Mouse (Mus musculus) right cerebral cortex, adult 2 months (tissue): ENCODE measurements at regions not wholly inside any gene's neighbourhood (a gene's known extent, or its start where the extent isn't known, plus 50 kb on each side); places are given as distances from the start of the nearest gene placed in this dataset.

Experiments
- DNase-seq, 2 experiments: peaks; one replicate each; pipeline ENCODE4 v3.0.0; 2021 to 2022; ENCODE audit warnings: low spot score in 2 of 2

DNA sequence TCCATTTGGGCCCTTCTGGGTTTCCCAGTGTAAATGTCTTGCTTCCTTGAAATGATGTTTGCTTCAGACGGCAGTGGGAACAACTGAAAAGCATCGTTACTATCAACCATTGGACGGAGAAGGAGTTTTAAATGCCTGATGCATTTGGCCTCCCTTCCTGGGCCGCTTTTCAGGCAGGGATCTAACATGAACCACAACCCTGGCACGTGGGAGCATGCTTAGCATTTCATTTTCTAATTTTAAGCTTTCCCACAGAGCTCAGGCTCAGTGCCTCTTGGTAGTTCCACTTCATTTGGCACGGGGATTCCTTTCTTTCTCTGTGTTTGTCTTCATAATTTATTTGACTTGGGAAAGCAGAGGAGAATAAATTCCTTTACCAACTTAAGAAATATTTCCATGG lies 406.6 kb upstream of the Nbea start:
- peak; percentile 7 to 10 for DNase-seq

DNA sequence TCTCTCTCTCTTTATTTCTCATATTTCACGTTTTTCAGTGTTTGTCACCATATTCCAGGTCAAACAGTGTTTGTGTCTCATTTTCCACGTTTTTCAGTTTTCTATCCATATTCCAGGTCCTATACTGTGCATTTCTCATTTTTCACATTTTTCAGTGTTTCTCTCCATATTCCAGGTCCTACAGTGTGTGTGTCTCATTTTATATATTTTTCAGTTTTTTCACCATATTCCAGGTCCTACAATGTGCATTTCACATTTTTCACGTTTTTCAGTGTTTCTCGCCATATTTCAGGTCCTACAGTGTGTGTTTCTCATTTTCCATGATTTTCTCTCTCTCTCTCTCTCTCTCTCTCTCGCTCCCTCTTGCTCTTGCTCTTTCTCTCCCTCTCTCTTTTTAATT lies 391.9 kb upstream of the Nbea start:
- DNase-seq = no peak

DNA sequence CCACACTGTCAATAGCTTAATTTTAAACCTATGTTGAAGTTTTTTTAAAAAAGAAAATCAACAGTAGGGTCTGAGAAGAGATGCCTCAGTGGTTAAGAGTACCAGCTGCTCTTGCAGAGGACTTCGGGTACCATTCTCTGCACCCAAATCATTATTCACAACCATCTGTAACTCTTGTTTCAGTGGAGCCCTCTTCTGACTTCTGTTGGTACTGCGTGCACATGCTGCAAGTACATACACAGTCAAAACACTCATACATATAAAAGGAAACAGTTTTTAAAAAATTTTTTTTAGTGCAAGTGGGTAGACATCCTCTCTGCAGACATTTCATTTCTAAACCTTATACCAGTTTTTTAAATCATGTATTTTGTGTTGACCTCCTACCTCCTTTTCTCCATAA lies 352.7 kb upstream of the Nbea start:
- DNase-seq = no peak

DNA sequence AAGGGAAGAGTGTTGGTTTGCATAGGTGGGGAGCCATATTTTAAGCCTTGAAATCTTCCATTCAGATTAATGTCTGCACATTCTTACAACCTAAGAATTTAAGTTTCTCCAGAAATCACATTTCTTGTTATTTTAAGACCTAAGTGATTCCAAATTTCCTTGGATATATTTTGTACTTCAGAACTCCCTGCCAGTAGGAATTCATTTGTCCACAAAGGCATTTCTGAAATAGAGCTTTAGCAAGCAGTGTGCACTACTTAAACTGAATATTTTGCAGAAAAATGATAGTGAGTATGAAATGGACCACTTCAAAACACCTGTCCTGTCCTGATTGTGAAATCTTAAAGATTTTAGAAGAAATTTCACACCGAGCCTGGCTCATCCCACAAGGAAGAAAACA lies 320.9 kb upstream of the Nbea start:
- no peak for DNase-seq

DNA sequence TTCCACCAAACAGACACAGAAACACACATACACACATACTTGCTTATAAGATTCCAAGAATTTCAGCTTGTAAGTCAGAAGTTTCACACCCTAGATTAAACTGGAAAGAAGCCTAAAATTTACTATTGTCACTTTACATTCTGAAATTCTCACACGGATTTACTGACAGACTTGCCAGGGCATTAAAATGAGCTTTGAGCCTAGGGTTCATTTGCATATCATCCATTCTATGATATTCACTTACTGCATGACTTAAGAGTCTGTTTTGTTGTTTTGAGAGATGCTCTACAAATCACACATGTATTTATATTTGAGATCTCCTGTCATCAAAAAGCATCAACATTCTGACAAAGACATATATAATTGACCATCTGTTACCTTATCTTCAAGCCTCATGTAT lies 315.8 kb upstream of the Nbea start:
- DNase-seq = no peak

DNA sequence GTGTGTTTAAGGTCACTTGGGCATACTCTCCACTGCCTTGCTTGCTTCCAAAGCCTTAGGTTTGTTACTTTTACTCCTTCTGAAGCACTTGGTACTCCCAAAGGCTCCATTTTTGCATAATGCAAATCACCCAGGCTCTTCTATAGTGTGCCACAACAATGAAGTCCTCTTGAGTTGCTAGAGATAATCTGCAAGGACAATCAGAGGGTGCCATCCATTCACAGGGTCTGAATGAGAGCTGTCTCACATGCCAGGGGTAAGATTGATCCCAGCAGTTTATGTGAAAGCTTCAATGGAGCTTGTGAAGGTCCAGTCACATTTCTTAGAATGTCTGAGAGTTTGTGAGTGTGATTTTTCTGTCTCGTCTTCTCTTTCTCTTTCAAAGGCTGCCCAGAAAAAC lies 310.4 kb upstream of the Nbea start:
- no peak for DNase-seq

DNA sequence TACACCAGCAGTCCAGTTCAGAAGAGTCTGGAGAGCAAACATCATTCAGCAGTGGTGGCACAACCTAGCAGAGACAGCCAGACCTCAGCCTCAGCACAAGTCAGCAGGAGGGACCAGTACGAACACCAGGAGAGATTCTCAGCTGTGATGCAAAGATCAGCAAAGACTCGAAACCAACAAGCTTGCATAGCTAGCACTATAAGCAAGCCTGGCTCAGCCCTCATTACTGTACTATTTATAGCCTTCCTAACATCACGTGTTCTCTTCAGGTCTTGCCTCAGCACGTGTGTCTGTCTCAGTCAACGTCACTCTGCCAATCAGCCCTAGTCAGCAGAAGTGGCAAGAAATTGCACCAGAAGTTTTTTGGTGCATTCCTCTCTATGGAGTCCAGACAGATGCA lies 305.7 kb upstream of the Nbea start:
- DNase-seq = no peak

DNA sequence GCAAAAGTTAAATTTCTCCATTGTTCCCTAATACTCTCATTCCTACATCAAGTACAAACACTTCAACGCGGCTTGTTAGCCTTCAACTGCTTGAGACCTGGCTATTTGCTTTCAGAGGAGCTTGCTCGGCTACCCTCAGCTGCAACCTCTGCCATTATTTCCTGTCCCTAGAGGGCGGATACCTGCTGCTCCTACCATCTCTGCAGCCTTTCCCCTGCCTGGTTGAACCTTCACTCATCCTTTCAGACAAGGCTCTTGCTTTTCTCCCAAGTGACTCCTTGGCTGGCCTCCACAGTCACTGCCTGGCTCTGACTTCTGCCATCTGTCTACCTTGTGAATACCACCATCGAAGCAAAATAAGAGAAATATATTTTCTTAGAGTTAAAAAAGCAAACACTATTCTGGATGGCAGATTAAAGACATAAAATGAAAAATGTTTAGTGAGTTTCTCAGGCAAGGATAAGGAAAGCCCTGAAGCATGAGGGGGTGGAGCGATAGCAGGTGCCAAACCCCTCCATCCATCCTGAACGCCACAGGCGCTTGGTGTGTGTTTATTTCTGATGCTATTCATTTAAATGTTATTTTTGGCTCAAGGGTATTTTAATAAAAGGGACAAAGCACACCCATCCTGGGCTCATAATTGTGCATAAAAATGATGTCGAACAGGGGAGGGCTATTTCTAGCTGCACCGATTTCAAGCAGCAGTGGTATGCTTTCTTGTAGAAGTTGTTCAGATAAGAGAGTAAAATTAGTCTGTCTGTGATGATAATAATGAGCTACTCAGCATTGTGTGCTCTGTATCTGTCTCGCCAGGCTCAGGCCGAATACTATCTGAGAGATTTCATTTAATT lies 302.3 kb upstream of the Nbea start:
- DNase-seq = peak in 1 of 2 experiments; percentile 31

DNA sequence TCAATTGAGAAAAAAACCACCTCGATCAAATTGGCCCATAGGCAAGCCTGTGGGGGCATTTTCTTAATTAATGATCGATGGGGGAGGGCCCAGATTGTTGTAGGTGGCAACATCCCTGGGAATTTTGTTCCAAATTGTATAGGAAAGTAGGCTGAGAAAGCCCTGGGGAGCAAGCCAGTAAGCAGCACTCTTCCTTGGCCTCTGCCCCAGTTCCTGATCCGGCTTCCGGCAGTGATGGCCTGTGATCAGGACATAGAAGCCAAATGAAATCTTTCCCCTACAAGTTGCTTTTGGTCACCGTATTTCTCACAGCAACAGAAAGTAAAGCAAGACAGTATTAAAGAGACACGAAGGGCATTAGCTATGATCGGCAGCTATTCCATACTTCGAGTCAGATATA lies 300.6 kb upstream of the Nbea start:
- DNase-seq = no peak

DNA sequence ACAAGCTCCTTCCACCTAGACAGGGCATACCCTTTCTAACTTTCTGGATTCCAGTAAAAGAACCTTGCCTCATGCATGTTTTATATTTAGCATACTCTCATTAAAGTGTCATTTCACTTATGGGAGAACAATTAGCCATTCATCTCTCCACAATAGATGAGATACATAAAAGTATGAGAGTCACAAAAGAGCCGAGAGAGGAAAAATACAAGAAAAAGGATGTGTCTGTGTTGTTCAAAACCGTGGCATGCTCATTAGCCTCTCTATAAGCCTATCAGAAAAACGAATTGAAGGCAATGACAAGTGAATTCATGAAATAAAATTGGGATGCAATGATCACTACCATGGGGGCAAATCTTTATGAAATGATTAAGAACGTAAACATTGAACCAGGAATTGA lies 299.9 kb upstream of the Nbea start:
- DNase-seq = no peak

DNA sequence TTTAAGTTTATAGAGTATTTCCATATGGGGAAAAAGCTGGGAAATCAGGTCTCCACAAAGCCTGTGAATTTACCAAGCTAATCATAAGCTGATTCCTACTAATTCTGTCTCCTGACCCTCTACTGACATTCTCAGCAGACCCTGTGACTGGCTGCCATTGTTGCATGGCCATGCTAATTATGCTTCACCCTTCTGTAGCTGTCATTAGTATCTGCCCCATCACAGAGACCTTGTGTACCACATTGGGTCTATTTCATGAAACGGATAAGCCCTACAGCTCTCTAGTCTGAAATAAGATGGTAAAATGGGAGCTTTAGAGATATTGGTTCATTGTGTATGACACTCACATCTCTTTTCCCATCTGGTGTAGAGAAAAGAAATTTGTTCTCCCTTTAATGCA lies 296.0 kb upstream of the Nbea start:
- DNase-seq = no peak

DNA sequence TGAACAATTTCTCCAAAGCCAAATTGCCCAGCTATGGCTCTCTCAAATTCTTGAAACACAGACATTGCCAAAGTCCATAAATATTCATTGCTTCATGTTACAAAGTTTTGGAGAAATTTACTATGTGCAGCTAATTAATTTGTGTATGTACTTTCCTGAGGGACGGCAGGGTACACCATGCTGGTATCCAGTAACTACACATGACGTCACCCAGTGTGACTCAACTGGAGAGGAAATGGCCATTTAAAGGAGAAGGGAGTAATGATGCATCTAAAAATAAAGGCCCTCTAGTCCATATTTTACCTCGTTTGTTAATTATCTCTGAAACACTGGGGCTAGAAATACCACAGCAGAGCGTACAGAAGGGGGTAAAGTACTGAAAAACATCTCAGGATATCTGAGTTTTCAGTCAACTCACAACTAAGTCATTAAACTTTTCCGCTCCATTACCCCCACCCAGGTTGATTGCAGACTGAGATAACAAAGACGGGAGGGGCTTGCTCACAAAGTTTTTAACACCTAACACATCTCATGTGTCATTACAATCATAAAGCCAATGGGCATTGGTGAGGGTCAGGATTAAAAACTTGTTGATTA lies 295.1 kb upstream of the Nbea start:
- no peak for DNase-seq

DNA sequence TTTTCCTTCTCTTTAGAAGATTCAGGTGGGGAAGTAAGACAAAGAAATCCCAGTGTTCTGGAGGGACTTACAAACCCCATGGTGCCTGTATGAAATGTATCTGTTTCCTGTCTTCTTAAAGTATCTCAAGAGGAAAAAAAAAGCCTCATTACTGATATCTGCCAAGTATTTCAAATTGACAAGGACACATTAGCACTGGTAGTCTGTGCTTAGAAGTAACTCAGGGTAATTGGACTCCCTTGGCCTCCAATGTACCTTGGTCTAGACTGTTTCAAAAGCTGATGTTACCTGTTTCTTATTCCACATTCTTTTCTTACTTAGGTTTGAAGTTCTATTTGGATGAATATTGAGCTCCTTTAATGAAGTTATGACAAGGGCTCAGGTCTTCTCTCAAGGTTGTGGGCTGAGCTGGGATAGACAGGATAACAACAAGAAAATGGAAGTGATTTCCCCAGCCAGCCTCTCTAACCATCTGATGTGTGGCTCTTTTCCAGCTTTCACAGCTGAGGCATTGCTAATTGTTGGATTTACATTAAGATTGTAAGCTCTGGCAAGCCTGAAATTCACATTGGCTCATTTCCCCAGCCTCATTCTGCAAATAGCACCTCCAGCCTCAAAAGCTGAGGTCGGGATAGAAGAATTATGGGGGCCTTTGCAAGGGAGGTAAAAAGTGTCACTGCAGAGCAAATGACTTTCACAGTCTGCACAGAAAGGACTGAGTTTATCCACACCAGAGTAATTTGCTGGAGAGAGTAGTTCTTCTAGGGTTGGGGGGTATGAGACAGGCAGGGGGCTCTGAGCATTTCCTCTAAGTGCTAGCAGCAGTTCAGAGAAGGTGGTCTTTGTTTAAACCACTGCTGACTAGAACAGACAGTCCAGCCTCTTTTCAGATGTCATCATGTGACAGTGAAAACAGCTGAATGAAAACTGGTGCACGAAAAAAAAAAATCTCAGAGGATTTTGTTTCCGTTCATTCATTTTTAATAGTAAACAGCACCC lies 292.3 kb upstream of the Nbea start:
- DNase-seq = peak; percentile 36 to 44

DNA sequence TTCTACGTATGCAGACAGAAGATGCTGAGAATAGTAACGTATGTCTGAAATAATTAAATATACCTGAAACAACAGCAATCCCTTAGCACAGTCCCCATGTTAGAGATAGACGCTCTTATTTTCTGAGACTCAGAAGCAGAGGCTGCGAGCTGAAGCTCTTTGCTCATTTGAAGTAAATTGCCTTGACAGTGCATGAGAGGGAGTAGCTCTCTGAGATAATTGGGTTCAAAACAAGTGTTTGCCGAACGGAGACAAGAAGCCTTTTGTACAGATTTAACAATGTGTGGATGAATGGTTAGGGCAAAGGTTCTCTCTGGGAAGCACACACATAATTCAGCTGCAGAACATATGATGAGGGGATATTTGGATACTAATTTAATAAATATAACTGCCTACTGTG lies 289.1 kb upstream of the Nbea start:
- no peak for DNase-seq

DNA sequence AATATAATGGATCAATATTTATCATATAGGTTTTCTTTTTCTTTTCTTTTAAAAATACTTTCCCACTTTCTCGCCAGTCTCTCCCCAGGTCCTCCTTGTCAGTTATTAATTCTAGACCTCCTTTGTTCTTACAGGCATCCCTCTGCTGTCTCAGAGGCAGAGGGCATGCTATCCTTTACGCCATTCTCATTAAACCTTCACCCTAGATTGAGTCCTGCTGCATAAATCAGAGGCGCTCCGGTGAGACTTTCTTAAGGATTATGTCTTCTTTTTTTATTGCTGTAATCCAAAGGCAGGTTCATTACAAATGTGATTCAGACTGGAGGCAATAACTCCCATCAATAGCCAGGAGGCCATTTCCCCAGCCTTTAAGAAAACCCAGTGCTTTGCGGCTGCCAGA lies 288.3 kb upstream of the Nbea start:
- no peak for DNase-seq

DNA sequence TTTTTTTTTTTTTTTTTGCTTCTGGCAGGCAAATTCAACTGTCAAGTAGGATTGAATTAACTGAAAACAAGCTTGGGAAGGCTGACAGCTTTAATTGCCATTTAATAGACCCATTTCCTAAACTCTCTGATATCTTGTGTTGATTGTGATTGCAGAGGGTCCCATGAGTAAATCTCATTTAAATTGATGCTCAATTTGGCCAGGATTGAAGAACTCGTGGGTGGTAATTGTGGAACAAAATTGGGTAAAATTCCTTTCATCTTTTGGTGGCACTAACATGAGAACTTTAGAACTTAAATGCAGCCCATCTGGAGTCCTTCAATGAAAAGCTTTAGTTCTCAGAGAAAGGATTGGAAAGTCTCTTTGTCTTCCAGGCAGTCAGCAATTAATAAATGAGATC lies 287.7 kb upstream of the Nbea start:
- DNase-seq = no peak

DNA sequence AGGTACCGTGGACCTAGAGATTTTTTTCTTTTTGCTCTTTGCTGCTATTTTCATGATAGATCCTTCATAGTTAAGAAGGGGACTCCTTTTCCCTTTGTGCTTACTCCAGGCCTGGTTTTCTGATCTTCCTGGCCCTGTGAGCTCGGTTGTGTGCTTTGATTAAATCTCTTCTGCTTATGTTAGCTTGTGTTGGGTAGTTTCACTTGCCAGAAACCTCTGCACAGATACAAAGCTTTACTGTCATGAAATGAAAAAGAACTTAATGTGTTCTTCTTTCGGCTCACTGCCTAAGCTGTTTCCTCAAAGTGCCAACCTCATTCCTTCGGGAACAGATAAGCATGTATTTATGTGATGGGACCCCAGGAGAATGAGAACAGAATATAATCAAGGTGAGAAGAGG lies 274.1 kb upstream of the Nbea start:
- no peak for DNase-seq

DNA sequence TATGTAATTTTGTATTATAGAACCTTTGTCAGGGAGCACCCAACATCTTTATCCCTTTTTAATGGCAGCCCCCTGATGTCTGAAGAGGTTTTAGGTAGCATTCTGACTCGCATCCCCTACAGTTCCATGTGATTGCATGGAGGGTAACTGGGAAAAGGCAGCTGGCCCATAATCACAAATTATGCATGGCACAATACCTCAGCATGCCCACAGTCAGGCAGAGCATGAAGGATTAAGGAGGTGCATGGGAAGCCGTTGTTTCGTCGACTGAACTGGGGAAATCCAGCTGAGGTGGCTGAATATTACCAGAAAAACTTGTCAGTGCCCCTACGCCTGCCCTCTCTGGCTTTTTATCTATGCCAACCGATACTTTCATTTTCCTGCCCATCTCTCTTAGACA lies 272.8 kb upstream of the Nbea start:
- DNase-seq = no peak

DNA sequence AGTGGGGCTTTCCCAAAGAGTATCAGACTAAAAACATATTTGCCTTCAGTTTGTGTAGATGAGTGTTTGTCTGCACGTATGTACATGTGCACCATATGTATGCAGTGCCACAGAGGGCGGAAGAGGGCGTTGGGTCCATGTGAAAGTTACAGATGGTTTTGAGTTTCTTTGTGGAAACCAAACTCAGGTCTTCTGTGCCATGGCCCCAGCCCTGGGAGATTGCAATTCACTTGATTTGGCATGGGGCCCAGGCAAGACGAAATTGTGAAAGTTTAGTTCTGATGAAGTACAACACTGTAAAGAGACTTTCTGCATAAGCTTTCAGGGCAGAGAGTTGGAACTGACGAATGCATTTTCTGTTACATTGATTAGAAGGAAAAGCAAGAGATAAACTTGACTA lies 255.4 kb upstream of the Nbea start:
- DNase-seq = no peak

DNA sequence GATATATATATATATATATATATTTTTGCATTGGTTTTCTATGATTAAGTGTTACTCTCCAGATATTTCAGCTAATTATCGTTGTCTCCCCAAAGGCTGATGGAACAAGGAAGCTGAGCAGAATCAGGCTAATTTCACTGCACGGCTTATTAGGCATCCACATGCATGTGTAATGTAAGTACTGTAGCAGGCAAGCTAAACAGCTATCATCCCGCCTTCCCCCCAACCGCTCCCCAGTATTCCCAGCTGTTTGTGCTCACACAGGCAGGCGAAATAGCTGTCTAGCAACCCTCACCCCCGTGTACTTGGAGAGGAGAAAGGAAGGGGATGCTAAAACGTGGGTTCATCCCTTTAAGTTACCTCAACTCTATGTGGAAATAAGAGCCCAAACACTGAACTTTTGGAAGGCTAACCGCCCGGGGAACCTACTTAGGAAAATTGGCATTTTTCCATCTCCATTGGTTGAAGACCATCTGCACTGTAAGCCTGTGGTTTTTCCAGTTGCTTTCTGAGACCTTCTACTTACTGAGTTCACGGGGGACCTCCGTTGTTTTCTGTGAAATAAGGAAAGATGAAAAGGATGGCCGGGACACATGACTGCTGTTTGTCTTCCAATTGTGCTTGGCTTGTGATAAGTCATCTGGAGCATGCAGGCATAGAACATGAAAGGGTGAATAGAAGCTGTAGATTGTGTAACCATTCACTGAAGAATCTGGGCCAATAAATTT lies 254.7 kb upstream of the Nbea start:
- no peak for DNase-seq

DNA sequence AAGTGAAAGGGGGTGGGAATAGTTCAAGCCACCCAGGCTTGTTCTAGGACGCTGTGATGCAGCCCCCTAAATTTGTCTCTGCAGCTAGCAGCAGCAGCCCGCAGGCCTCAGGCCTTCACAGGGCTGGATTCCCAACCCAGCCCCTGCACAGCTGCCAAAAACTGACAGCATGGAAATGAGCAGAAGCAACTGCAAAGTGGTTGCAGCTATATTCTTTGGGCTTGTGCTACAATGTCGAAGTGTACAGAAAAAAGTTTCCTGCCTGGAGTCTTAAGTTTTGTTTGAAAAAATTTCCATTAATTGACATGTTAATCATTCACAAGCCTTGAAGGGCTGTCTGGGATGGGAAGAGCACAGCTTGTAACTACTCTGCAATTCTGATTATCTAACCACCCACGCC lies 253.6 kb upstream of the Nbea start:
- no peak for DNase-seq

DNA sequence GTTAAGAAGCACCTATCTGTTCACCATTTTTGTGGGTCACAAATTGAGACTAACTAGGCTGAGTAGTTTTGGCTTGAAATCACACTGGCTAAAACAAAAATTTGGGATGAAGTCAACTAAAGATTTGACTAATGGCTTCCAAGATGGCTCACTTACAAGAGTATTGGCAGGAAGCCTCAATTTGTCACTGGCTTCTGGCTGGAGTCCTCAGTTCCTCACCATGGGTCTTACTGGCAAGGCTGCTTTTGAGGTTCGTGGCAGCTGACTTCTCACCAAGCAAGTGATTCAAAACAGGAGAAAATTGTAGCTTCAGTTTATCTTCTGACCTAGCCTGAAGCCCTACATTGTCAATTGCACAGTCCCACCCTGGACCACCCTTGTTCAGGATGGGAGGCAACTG lies 250.0 kb upstream of the Nbea start:
- no peak for DNase-seq
